Mouse (Mus musculus) CH12.LX (cell line): Measurements from ENCODE around the gene Atp7a. TPM values are rescaled to one million over a fixed set of nuclear protein-coding genes. Genes with fewer than 3 reads are reported as not detected.
"Not testable (repeated sequence)": the region's sequence is repeated elsewhere in the genome, so short reads cannot be mapped to it uniquely, and the experiment has no call there.

ENCODE experiments used
- DNase-seq: peaks from one replicate; pipeline ENCODE4 v3.0.0-alpha.2; 2013; ENCODE audit errors: extremely low read depth
- H3K27ac ChIP-seq: 2 replicates; pipeline ENCODE4 v1.5.1; 2012; ENCODE audit warnings: low read depth, mild to moderate bottlenecking, control low read depth, moderate library complexity; ENCODE audit not compliant: insufficient read depth
- H3K27me3 ChIP-seq: replicated peaks from 2 replicates; pipeline ENCODE3; 2012; ENCODE audit warnings: inconsistent platforms
- H3K36me3 ChIP-seq, 2 experiments: replicated peaks in 1 of 2; 2 replicates each; pipeline versions ENCODE3 to v1.6.1; 2012; ENCODE audit warnings: inconsistent platforms in 1 of 2, low read length in 1 of 2, mild to moderate bottlenecking in 1 of 2, mixed read lengths in 1 of 2, moderate library complexity in 1 of 2; ENCODE audit not compliant: control insufficient read depth in 1 of 2, insufficient read depth in 1 of 2
- H3K4me1 ChIP-seq, 2 experiments: 2 replicates each; pipeline ENCODE4 v1.6.1; 2012; ENCODE audit warnings: inconsistent platforms in 1 of 2, moderate library complexity in 1 of 2; ENCODE audit not compliant: insufficient read depth in 2 of 2, control insufficient read depth in 1 of 2
- H3K4me2 ChIP-seq: 2 replicates; pipeline ENCODE4 v1.6.1; 2012; ENCODE audit warnings: low read depth, mild to moderate bottlenecking, control low read depth; ENCODE audit not compliant: poor library complexity, insufficient read depth, severe bottlenecking
- H3K4me3 ChIP-seq, 3 experiments: fragments of 150-350 bp in 1 of 3; sonication (generic) in 1 of 3; replicated peaks in 1 of 3; 2 replicates each; pipeline versions ENCODE3 to v1.5.1; 2011 to 2012; ENCODE audit warnings: low read depth in 2 of 3, low read length in 2 of 3, mild to moderate bottlenecking in 2 of 3, moderate library complexity in 2 of 3, control low read depth in 1 of 3, improper control_type of control experiment in 1 of 3, inconsistent platforms in 1 of 3, mixed read lengths in 1 of 3; ENCODE audit not compliant: poor library complexity in 1 of 3
- H3K79me2 ChIP-seq: replicated peaks from 2 replicates; pipeline ENCODE4 v1.6.1; 2012; ENCODE audit warnings: mild to moderate bottlenecking, moderate library complexity; ENCODE audit not compliant: control insufficient read depth, poor library complexity, insufficient read depth, severe bottlenecking; ENCODE audit errors: extremely low read depth
- H3K9ac ChIP-seq: 2 replicates; pipeline ENCODE4 v1.6.1; 2012; ENCODE audit warnings: low read depth, mild to moderate bottlenecking, control low read depth, moderate library complexity; ENCODE audit not compliant: insufficient read depth
- H3K9me3 ChIP-seq: replicated peaks from 2 replicates; pipeline ENCODE3; 2012; ENCODE audit warnings: low read length, inconsistent platforms, mixed read lengths
- CHD1 ChIP-seq: IDR thresholded peaks from 2 replicates; pipeline ENCODE4 v1.6.1; 2012; ENCODE audit warnings: low read depth, low read length, improper control_type of control experiment, inconsistent platforms
- CHD2 ChIP-seq: IDR thresholded peaks from 2 replicates; pipeline ENCODE4 v1.6.1; 2011; ENCODE audit warnings: low read length, improper control_type of control experiment
- CTCF ChIP-seq, 2 experiments: IDR thresholded peaks in 1 of 2; conservative IDR thresholded peaks in 1 of 2; 2 replicates each; pipeline ENCODE4 v1.5.1; 2011 to 2012; ENCODE audit warnings: low read depth in 2 of 2, low read length in 2 of 2, improper control_type of control experiment in 1 of 2, inconsistent platforms in 1 of 2, mild to moderate bottlenecking in 1 of 2, moderate library complexity in 1 of 2
- EP300 ChIP-seq: IDR thresholded peaks from 2 replicates; pipeline ENCODE4 v1.6.1; 2011; ENCODE audit warnings: low read length, improper control_type of control experiment
- GABPA ChIP-seq: IDR thresholded peaks from 2 replicates; pipeline ENCODE4 v1.6.1; 2012; ENCODE audit warnings: low read depth, low read length, improper control_type of control experiment, inconsistent platforms; ENCODE audit not compliant: insufficient replicate concordance
- JUN ChIP-seq: IDR thresholded peaks from 2 replicates; pipeline ENCODE4 v1.6.1; 2011; ENCODE audit warnings: low read depth, mild to moderate bottlenecking, low read length, improper control_type of control experiment, moderate library complexity; ENCODE audit not compliant: insufficient read depth
- MXI1 ChIP-seq: IDR thresholded peaks from 2 replicates; pipeline ENCODE4 v1.6.1; 2011; ENCODE audit warnings: mild to moderate bottlenecking, low read depth, low read length, improper control_type of control experiment
- NELFE ChIP-seq: IDR thresholded peaks from 2 replicates; pipeline ENCODE4 v1.6.1; 2011; ENCODE audit warnings: low read depth, low read length, improper control_type of control experiment
- NRF1 ChIP-seq: IDR thresholded peaks from 2 replicates; pipeline ENCODE4 v1.6.1; 2014; ENCODE audit warnings: low read depth, mild to moderate bottlenecking, inconsistent platforms, low read length, improper control_type of control experiment, moderate library complexity
- POLR2A ChIP-seq: IDR thresholded peaks from 2 replicates; pipeline ENCODE4 v1.6.1; 2011; ENCODE audit warnings: low read depth, mild to moderate bottlenecking, improper control_type of control experiment, low read length
- POLR2AphosphoS2 ChIP-seq: IDR thresholded peaks from 2 replicates; pipeline ENCODE4 v1.6.1; 2011; ENCODE audit warnings: low read depth, low read length, improper control_type of control experiment
- RAD21 ChIP-seq: IDR thresholded peaks from 2 replicates; pipeline ENCODE4 v1.6.1; 2011; ENCODE audit warnings: low read depth, mild to moderate bottlenecking, low read length, improper control_type of control experiment, moderate library complexity
- SIN3A ChIP-seq: IDR thresholded peaks from 2 replicates; pipeline ENCODE4 v1.6.1; 2012; ENCODE audit warnings: low read length, improper control_type of control experiment, inconsistent platforms
- SMC3 ChIP-seq: IDR thresholded peaks from 2 replicates; pipeline ENCODE4 v1.6.1; 2011; ENCODE audit warnings: low read depth, low read length, improper control_type of control experiment
- TBP ChIP-seq: conservative IDR thresholded peaks from 2 replicates; pipeline ENCODE4 v1.6.1; 2011; ENCODE audit warnings: low read depth, low read length, improper control_type of control experiment
- UBTF ChIP-seq: IDR thresholded peaks from 2 replicates; pipeline ENCODE4 v1.6.1; 2012; ENCODE audit warnings: low read depth, mild to moderate bottlenecking, inconsistent platforms, low read length, improper control_type of control experiment, moderate library complexity
- USF1 ChIP-seq: IDR thresholded peaks from 2 replicates; pipeline ENCODE4 v1.6.1; 2014; ENCODE audit warnings: low read depth, mild to moderate bottlenecking, inconsistent platforms, low read length, improper control_type of control experiment
- ZC3H11A ChIP-seq: IDR thresholded peaks from 2 replicates; pipeline ENCODE4 v1.6.1; 2012; ENCODE audit warnings: low read depth, mild to moderate bottlenecking, inconsistent platforms, low read length, improper control_type of control experiment
- ZNF384 ChIP-seq: IDR thresholded peaks from 2 replicates; pipeline ENCODE4 v1.6.1; 2012; ENCODE audit warnings: low read depth, low read length, improper control_type of control experiment, inconsistent platforms
- dilution Hi-C: fragments of 300-500 bp; cut with MboI; formaldehyde crosslinking; loops from 2 replicates; pipeline ENCODE4 v1.14.3; 2020; ENCODE audit warnings: low sequenced_read_pairs; ENCODE audit not compliant: extremely low pct_unique_long_range_greater_than_20kb, extremely low pct_ligation_motif_present
- in situ Hi-C: fragments of 300-500 bp; cut with MboI; formaldehyde crosslinking; loops from 3 replicates; pipeline ENCODE4 v1.14.3; 2019; ENCODE audit warnings: low sequenced_read_pairs, low pct_ligation_motif_present, low pct_unique_long_range_greater_than_20kb, mixed read lengths
- polyA plus RNA-seq: library from polyadenylated mRNA; unstranded; fragments of >175 nt; gene quantifications from 2 replicates; pipeline ENCODE4 v1.2.1, GENCODE M21; 2012; ENCODE audit warnings: low read depth; ENCODE audit not compliant: insufficient read length
- total RNA-seq, 2 experiments: library from RNA; depleted of rRNA; stranded (reverse); fragments of 300-350 nt in 1 of 2; fragments of >200 nt in 1 of 2; gene quantifications; 2 replicates each; pipeline ENCODE4 v1.2.3; 2012 to 2014

Gene Atp7a
- total and polyA plus RNA-seq, 3 experiments = 2.2 to 5.4 (median 4.0) TPM

DNA sequence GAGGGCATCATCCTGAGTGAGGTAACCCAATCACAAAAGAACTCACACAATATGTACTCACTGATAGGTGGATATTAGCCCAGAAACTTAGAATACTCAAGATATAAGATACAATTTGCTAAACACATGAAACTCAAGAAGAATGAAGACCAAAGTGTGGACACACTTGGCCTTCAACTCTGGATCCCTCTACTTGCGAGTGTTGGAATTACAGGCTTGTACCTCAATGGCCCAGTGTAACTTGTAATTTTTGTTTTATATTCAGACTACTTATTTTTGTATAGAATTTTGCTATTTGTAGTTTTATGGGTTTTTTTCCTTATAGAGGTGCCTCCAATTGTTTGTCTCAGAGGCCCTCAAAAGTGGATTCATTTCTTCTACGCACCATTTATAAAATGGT, 50.8 kb downstream of the Atp7a start:
- H3K4me2 ChIP-seq, H3K79me2 ChIP-seq, H3K27ac ChIP-seq, H3K9me3 ChIP-seq, dilution Hi-C loops, H3K27me3 ChIP-seq, in situ Hi-C loops, H3K36me3 ChIP-seq, H3K9ac ChIP-seq, H3K4me1 ChIP-seq, H3K4me3 ChIP-seq: not testable (repeated sequence)
- peak; percentile 33 for TF ChIP-seq RAD21
- peak in 1 of 2 experiments; percentile 45; a peak in 2 of 4 replicates for TF ChIP-seq CTCF (conservative IDR thresholded peaks at IDR 0.05 in 1 of 2, IDR thresholded peaks at IDR 0.05 in 1 of 2; ENCODE audit: low read depth in 2 of 2, low read length in 2 of 2)
- DNase-seq = peak; percentile 6

DNA sequence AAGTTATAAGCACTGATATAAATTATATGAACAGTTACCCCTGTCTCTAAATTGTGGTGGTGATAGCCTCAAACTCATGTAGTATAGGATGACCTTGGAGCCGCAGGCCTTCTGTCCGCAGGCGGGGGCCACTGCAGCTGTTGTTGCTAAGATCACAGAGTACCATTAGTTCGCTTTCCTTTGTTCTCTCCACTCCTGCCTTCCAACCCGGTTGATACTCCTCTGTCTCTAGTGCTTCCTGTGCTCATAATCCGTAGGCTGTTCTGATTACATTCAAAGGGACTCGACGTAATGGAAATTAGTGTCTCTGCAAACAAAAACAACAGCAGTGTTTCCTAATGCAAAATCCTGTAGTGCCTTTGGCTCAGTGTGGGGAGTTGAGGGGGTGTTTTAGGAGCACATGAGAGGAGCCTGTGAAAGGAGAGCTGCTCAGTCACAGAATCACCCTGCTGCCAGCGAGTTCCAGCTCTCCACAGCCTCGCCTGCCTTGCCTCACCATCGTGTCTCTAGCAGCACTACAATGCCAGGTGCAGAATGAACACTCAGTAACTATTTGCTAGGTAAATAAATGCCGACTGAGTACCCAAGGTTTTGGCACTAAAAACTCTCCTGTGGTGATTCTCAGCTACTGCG, 53.9 kb downstream of the Atp7a start:
- no peak for TF ChIP-seq ZNF384
- no peak for TF ChIP-seq NRF1
- TF ChIP-seq ZC3H11A = no peak
- TF ChIP-seq RAD21 = no peak
- TF ChIP-seq SIN3A = no peak
- no peak for TF ChIP-seq CTCF (conservative IDR thresholded peaks at IDR 0.05 in 1 of 2, IDR thresholded peaks at IDR 0.05 in 1 of 2; ENCODE audit: low read depth in 2 of 2, low read length in 2 of 2)
- no peak for TF ChIP-seq JUN
- no peak for TF ChIP-seq CHD1
- no peak for TF ChIP-seq EP300
- no peak for TF ChIP-seq MXI1
- no peak for TF ChIP-seq POLR2AphosphoS2
- no peak for TF ChIP-seq UBTF
- no peak for TF ChIP-seq CHD2
- TF ChIP-seq SMC3 = no peak
- no peak for TF ChIP-seq NELFE
- no peak for TF ChIP-seq GABPA
- TF ChIP-seq TBP = no peak
- TF ChIP-seq POLR2A = no peak
- TF ChIP-seq USF1 = no peak
- Histone ChIP-seq H3K9me3 (no peaks in the 10 kb centered on the region), H3K4me1 (peaks cover 0 to under 1% of the 10 kb centered on the region in 2 experiments; a peak in 1 of 4 replicates), H3K27ac (no peak overlapping the region), H3K27me3 (no peaks in the 10 kb centered on the region), H3K79me2 (no peaks in the 10 kb centered on the region), H3K4me3 (no peak overlapping the region), H3K4me2 (no peak overlapping the region), H3K9ac (no peak overlapping the region), H3K36me3 (peaks cover 0 to 11% of the 10 kb centered on the region in 2 experiments)
- dilution Hi-C loops (no loop called here), in situ Hi-C loops (no loop called here)
- no peak for DNase-seq
